ENCODE assay signal across 26 mouse cellular contexts in genomic region chr15:85009666-85010065, GRCm38 (mm10). TPM values are rescaled to one million over a fixed set of nuclear protein-coding genes. Genes with fewer than 3 reads are reported as not detected.
DNase-seq lines count a peak whose midpoint lies in the region; ATAC-seq and TF ChIP-seq lines count a peak whose summit lies in the region.
"Had no signal": no experiment of that assay in that cellular context is flagged by ENCODE, and none has a peak within 500 bp of the region (broad histone marks: within the 10 kb centered on the region; RNA-seq: fewer than 3 reads in every experiment).

No protein-coding gene starts in this region.

- no peak overlapping the region for H3K9ac ChIP-seq in midbrain, embryonic 11.5 days (ENCODE audit: low read length)
- H3K9ac ChIP-seq in midbrain, embryonic 14.5 days (replicated peaks; ENCODE audit: low read length) = no peak overlapping the region

- DNase-seq in layer of hippocampus, adult 9-11 months = peak; percentile 8
- DNase-seq in layer of hippocampus, postnatal 10 days (ENCODE audit: low spot score in 2 of 2) = no peak
- DNase-seq in midbrain, embryonic 11.5 days (ENCODE audit: low spot score, missing footprints) = peak; percentile 62
- no peak for DNase-seq in midbrain, embryonic 14.5 days
- peak; percentile 79 for DNase-seq in fat pad, adult 2 months (ENCODE audit: extremely low read depth, low read depth, low spot score)
- no peak for DNase-seq in adrenal gland, postnatal 36 days
- DNase-seq: adrenal gland, adult 2 months; adrenal gland, adult 8-10 months; adrenal gland, postnatal 10 days; adrenal gland, postnatal 14 days; adrenal gland, postnatal 25 days; B cell, adult 2 months; cerebellum, adult 11 months; cerebellum, adult 11-12 months; cerebellum, adult 18-20 months had no signal

- H3K4me2 ChIP-seq in midbrain, embryonic 11.5 days = no peak overlapping the region
- H3K4me2 ChIP-seq in midbrain, embryonic 14.5 days (ENCODE audit: low read length) = no peak overlapping the region

- no peak overlapping the region for H3K27ac ChIP-seq in midbrain, embryonic 11.5 days (ENCODE audit: low read depth, low read length)
- H3K27ac ChIP-seq in midbrain, embryonic 14.5 days (replicated peaks; ENCODE audit: low read depth, low read length) = no peak overlapping the region
- H3K27ac ChIP-seq in olfactory bulb, adult 2 months (ENCODE audit: insufficient read depth, low read depth, low read length) = no peak overlapping the region

- no peaks in the 10 kb centered on the region for H3K36me3 ChIP-seq in midbrain, embryonic 11.5 days (ENCODE audit: control insufficient read depth, insufficient read depth, low read length)
- no peaks in the 10 kb centered on the region for H3K36me3 ChIP-seq in midbrain, embryonic 14.5 days (ENCODE audit: control insufficient read depth, insufficient read depth, low read length)
- H3K36me3 ChIP-seq: G1E had no signal

- 0 out of 2 replicates have a peak, but pooled peaks have one; percentile 25 for TF ChIP-seq POLR2A in olfactory bulb, adult 2 months (IDR thresholded peaks at IDR 0.05; ENCODE audit: insufficient read depth, low read depth, low read length)

- H3K27me3 ChIP-seq in midbrain, embryonic 11.5 days (ENCODE audit: control insufficient read depth, insufficient read depth, low read length) = no peaks in the 10 kb centered on the region
- no peaks in the 10 kb centered on the region for H3K27me3 ChIP-seq in midbrain, embryonic 14.5 days (ENCODE audit: control insufficient read depth, insufficient read depth, low read length)
- H3K27me3 ChIP-seq: Patski had no signal

- no peaks in the 10 kb centered on the region for H3K4me1 ChIP-seq in midbrain, embryonic 11.5 days (ENCODE audit: control insufficient read depth, insufficient read depth, low read length)
- no peaks in the 10 kb centered on the region for H3K4me1 ChIP-seq in midbrain, embryonic 14.5 days (ENCODE audit: control insufficient read depth, insufficient read depth, low read length)
- H3K4me1 ChIP-seq in olfactory bulb, adult 2 months (ENCODE audit: control insufficient read depth, insufficient read depth, low read length) = peaks cover 3% of the 10 kb centered on the region; the same call in 1 of the 2 replicates

- ATAC-seq in midbrain, embryonic 11.5 days (ENCODE audit: low FRiP score) = no peak
- ATAC-seq in midbrain, embryonic 14.5 days (ENCODE audit: low FRiP score, low TSS enrichment) = no peak
- no peak for ATAC-seq in erythroid progenitor cell, adult 5-6 weeks (replicated peaks; ENCODE audit: low FRiP score, poor library complexity, severe bottlenecking)
- ATAC-seq: activated CD4-positive, CD25-positive, alpha-beta regulatory T cell, adult 4 months; CD4-positive, CD25-positive, alpha-beta regulatory T cell, adult 4 months; Patski had no signal

- no peaks in the 10 kb centered on the region for H3K9me3 ChIP-seq in midbrain, embryonic 11.5 days (ENCODE audit: control insufficient read depth, low read length)
- H3K9me3 ChIP-seq in midbrain, embryonic 14.5 days (ENCODE audit: control insufficient read depth, low read length) = no peaks in the 10 kb centered on the region
- H3K9me3 ChIP-seq: G1E had no signal

- TF ChIP-seq CTCF in olfactory bulb, adult 2 months (IDR thresholded peaks at IDR 0.05; ENCODE audit: insufficient read depth, low read depth, low read length) = no peak

- no peak overlapping the region for H3K4me3 ChIP-seq in midbrain, embryonic 11.5 days (ENCODE audit: low read depth, low read length)
- no peak overlapping the region for H3K4me3 ChIP-seq in midbrain, embryonic 14.5 days (replicated peaks; ENCODE audit: low read depth, low read length)
- no peak overlapping the region for H3K4me3 ChIP-seq in olfactory bulb, adult 2 months (ENCODE audit: insufficient read depth, low read depth, low read length)

- WGBS in midbrain, embryonic 11.5 days = 88% methylated on average over 8 of the region's 8 CpGs
- WGBS in midbrain, embryonic 14.5 days = 86% methylated on average over 8 of the region's 8 CpGs
- 91% methylated on average over 8 of the region's 8 CpGs for WGBS in olfactory bulb, adult 2 months

RNA-seq across cellular contexts. Expression of gene Upk3a, which starts 7.3 kb away (rescaled TPM):
- under 1 TPM; 0.31 to 0.78 TPM for total RNA-seq in layer of hippocampus, postnatal 10 days (2021)
- polyA plus RNA-seq in midbrain, embryonic 11.5 days (2014; fragmentation: Nextera tagmentation; extraction: Ambion mirVana) = 0.15 TPM in 1 of 2 replicates, not detected in the other
- polyA plus RNA-seq in midbrain, embryonic 14.5 days (2014; fragmentation: Nextera tagmentation; extraction: Ambion mirVana) = 0.33 and 0.40 TPM in 2 replicates
- not detected in 2 replicates for polyA plus RNA-seq in olfactory bulb, adult 2 months (2012; ENCODE audit: insufficient read depth, insufficient read length, low replicate concordance, missing spikeins)
- total RNA-seq in adrenal gland, postnatal 36 days (2021) = not detected
- not detected in 2 replicates for total RNA-seq in erythroid progenitor cell, adult 5-6 weeks (2015; ENCODE audit: low replicate concordance)
- total RNA-seq in erythroid progenitor cell, adult 5-6 weeks (2017; ENCODE audit: low replicate concordance) = not detected in 2 replicates
- total RNA-seq: adrenal gland, adult 18-20 months; adrenal gland, adult 2 months; adrenal gland, adult 8-10 months; adrenal gland, postnatal 10 days; adrenal gland, postnatal 14 days; adrenal gland, postnatal 25 days; adrenal gland, postnatal 4 days; CH12.LX; G1E; MEL had no signal
- polyA plus RNA-seq: activated CD4-positive, CD25-positive, alpha-beta regulatory T cell, adult 4 months; adrenal gland, adult 2 months; C2C12; CD4-positive, CD25-positive, alpha-beta regulatory T cell, adult 4 months; G1E; Patski had no signal

RNA-seq across cellular contexts. Expression of gene Fam118a, which starts 19.1 kb away (rescaled TPM):
- 10 to 100 TPM; 27.2 to 28.3 TPM for total RNA-seq in layer of hippocampus, postnatal 10 days (2021)
- 30.1 and 32.1 TPM in 2 replicates for polyA plus RNA-seq in midbrain, embryonic 11.5 days (2014; fragmentation: Nextera tagmentation; extraction: Ambion mirVana)
- polyA plus RNA-seq in midbrain, embryonic 14.5 days (2014; fragmentation: Nextera tagmentation; extraction: Ambion mirVana) = 24.1 and 28.0 TPM in 2 replicates
- not detected in 2 replicates for polyA plus RNA-seq in olfactory bulb, adult 2 months (2012; ENCODE audit: insufficient read depth, insufficient read length, low replicate concordance, missing spikeins)
- total RNA-seq in adrenal gland, postnatal 36 days (2021) = 10 to 100 TPM in 1 of 2 experiments, 1 to 10 TPM in 1; 5.9 to 11.6 TPM
- total RNA-seq in erythroid progenitor cell, adult 5-6 weeks (2015; ENCODE audit: low replicate concordance) = 2.2 and 3.8 TPM in 2 replicates
- total RNA-seq in erythroid progenitor cell, adult 5-6 weeks (2017; ENCODE audit: low replicate concordance) = 1.8 and 22.4 TPM in 2 replicates

RNA-seq across cellular contexts. Expression of gene 5031439G07Rik, which starts 21.3 kb away (rescaled TPM):
- 100 to 1,000 TPM; 102 to 128 TPM for total RNA-seq in layer of hippocampus, postnatal 10 days (2021)
- 11.7 and 17.2 TPM in 2 replicates for polyA plus RNA-seq in midbrain, embryonic 11.5 days (2014; fragmentation: Nextera tagmentation; extraction: Ambion mirVana)
- 22.0 and 23.2 TPM in 2 replicates for polyA plus RNA-seq in midbrain, embryonic 14.5 days (2014; fragmentation: Nextera tagmentation; extraction: Ambion mirVana)
- not detected in 2 replicates for polyA plus RNA-seq in olfactory bulb, adult 2 months (2012; ENCODE audit: insufficient read depth, insufficient read length, low replicate concordance, missing spikeins)
- 10 to 100 TPM; 33.3 to 34.0 TPM for total RNA-seq in adrenal gland, postnatal 36 days (2021)
- total RNA-seq in erythroid progenitor cell, adult 5-6 weeks (2015; ENCODE audit: low replicate concordance) = 5.0 and 5.4 TPM in 2 replicates
- total RNA-seq in erythroid progenitor cell, adult 5-6 weeks (2017; ENCODE audit: low replicate concordance) = 3.2 and 8.9 TPM in 2 replicates

Comparison
In these comparisons a context has a peak if more than half of its experiments do, and no peak if none do; other contexts are left out.
1. DNase-seq: peak in layer of hippocampus, adult 9-11 months (single experiment), midbrain, embryonic 11.5 days (single experiment) and fat pad, adult 2 months (single experiment); none in layer of hippocampus, postnatal 10 days (0 of 2), midbrain, embryonic 14.5 days (single experiment) and adrenal gland, postnatal 36 days (0 of 2).